Mouse (Mus musculus) heart, postnatal 0 days (tissue): ENCODE results near the gene Utf1.

Experiments used
- CTCF ChIP-seq: IDR thresholded peaks from 2 replicates; pipeline ENCODE4 v1.5.1; 2016; ENCODE audit warnings: antibody characterized with exemption, control low read depth, low read depth
- EP300 ChIP-seq: IDR thresholded peaks from 2 replicates; pipeline ENCODE4 v1.6.1; 2016; ENCODE audit warnings: antibody characterized with exemption, low read depth

DNA sequence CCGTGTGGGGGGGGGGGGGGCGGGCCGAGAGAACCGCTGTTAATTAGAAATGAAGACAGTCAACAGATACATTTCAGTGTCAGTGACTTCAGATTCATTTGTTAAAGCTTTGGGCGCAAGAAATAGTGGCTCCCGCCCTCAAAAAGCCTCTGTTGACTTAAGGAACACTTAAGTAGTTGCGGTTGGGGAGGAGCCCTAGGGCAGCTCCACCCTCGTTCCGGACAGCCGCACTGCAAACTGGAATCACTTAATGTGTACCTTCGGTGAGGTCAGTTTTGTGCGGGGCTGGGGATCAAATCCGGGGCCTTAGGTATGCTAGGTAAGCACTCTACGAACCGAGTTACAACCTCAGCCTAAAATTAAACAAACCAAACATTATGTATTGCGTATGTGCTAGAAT is 7.5 kb downstream of the Utf1 start:
- TF ChIP-seq CTCF (no peak), EP300 (no peak)
